Mouse (Mus musculus) kidney, adult 2 months (tissue): ENCODE data around the gene Hist1h2ak. TPM values are rescaled to one million over a fixed set of nuclear protein-coding genes. Genes with fewer than 3 reads are reported as not detected.

Source experiments
- DNase-seq: peaks from one replicate; pipeline ENCODE4 v3.0.0; 2021
- H3K27ac ChIP-seq: fragments of 200-500 bp; 2 replicates; pipeline ENCODE4 v1.5.1; 2012; ENCODE audit warnings: low read depth, low read length, control low read depth, inconsistent platforms; ENCODE audit not compliant: insufficient read depth
- H3K27me3 ChIP-seq: fragments of 200-500 bp; replicated peaks from 2 replicates; pipeline ENCODE4 v1.6.1; 2012; ENCODE audit warnings: mild to moderate bottlenecking, moderate library complexity, low read length, inconsistent platforms; ENCODE audit not compliant: control insufficient read depth, insufficient read depth
- H3K36me3 ChIP-seq: fragments of 200-500 bp; 2 replicates; pipeline ENCODE4 v1.6.1; 2012; ENCODE audit warnings: mild to moderate bottlenecking, moderate library complexity, low read length, inconsistent platforms; ENCODE audit not compliant: control insufficient read depth, insufficient read depth
- H3K4me1 ChIP-seq: fragments of 200-500 bp; 2 replicates; pipeline ENCODE4 v1.6.1; 2011; ENCODE audit warnings: low read length; ENCODE audit not compliant: control insufficient read depth, insufficient read depth
- H3K4me3 ChIP-seq: fragments of 200-500 bp; 2 replicates; pipeline ENCODE4 v1.5.1; 2011; ENCODE audit warnings: mild to moderate bottlenecking, low read depth, low read length, control low read depth; ENCODE audit not compliant: insufficient read depth
- CTCF ChIP-seq: fragments of 200-500 bp; conservative IDR thresholded peaks from 2 replicates; pipeline ENCODE4 v1.5.1; 2011; ENCODE audit warnings: low read depth, mild to moderate bottlenecking, control low read depth, low read length, moderate library complexity, mixed read lengths; ENCODE audit not compliant: insufficient read depth, insufficient read length
- POLR2A ChIP-seq: fragments of 200-500 bp; IDR thresholded peaks from one replicate; pipeline ENCODE4 v1.6.1; 2011; ENCODE audit warnings: low read depth, low read length, control low read depth
- WGBS: fragments of 180-500 bp; shearing (Covaris S2); methylation state at CpG from one replicate; pipeline ENCODE4 v1.1.7; 2018; 5-methylcytosine and 5-hydroxymethylcytosine counted together
- polyA plus RNA-seq: library from polyadenylated mRNA; depleted of rRNA; stranded (reverse); fragments of >200 nt; gene quantifications from 2 replicates; pipeline ENCODE4 v1.2.3, GENCODE M21; 2012

The Hist1h2ak gene
- polyA plus RNA-seq, 1 experiment = 0.72 TPM

DNA sequence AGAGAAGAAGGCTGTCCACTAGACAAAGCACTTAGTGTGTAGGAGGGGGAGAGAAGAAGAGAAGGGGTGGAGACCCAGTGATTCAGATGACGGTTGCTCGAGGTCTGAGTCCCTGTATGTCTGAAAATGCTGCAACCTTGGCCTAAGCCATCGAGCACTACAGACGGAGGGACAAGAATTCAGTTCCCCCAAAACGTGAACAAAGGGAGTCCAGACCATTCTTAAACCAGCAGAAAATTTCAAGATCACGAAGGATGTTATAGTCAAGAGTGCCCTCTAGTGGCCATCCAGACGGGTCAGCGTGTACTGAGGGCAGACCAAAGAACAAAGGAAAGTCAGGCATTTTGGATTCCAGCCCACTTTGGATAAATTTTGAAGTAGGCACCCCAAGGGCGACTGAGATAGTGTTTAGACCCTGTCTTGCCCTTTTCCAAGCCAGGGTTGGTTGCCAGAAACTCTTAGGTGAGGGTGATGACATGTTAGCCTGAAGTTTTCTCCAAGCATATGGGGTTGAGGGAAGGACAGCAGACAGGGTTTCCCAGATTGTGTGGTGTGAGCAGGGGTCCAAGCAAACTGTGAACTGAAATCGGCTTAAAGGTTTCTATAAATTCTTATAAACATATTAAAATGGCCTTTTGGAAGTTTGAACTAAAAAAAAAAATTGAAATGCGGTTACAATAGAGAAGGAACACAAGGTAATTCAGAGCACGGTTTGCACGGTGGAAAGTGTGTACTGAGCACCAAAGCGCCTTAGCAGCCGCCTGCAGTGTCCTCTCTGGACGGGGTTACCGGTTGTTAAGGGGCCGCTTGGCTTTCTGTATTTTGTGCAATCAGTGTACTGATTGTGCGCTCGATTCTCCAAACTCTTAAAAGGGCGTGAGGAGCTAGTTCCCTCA lies 19.4 kb downstream of the Hist1h2ak start:
- DNase-seq = peak; percentile 89
- TF ChIP-seq POLR2A = no peak
- peak; percentile 89 for TF ChIP-seq CTCF
- H3K4me3 ChIP-seq = peak overlapping the region; percentile 57
- no peak overlapping the region for H3K27ac ChIP-seq
- WGBS = 1% methylated on average over 21 of the region's 21 CpGs
- no peaks in the 10 kb centered on the region for H3K4me1 ChIP-seq
- H3K36me3 ChIP-seq = no peaks in the 10 kb centered on the region
- no peaks in the 10 kb centered on the region for H3K27me3 ChIP-seq

DNA sequence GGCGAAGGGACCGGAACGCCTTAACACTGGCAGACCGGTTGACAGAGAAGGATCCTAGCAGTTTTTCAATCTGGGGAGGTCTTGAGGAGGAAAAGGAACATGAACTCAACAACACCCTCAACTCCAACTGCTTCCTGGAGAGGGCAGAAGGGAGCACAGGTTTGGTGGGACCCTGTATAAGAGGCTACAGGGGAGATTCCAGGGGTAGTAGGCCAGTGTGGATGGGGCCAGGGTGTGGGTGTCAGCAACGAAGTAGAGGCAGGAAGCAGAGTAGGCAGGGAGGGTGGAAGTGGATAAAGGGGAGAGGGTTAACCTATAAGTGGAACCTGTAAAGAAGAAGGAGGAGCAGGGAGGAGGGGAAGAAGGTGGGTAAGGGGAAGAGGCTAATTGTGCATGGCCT lies 20.2 kb downstream of the Hist1h2ak start:
- Histone ChIP-seq H3K27ac (no peak overlapping the region), H3K36me3 (no peaks in the 10 kb centered on the region), H3K4me1 (no peaks in the 10 kb centered on the region), H3K27me3 (no peaks in the 10 kb centered on the region), H3K4me3 (no peak overlapping the region)
- 78% methylated on average over 5 of the region's 5 CpGs for WGBS
- TF ChIP-seq CTCF (no peak), POLR2A (no peak)
- no peak for DNase-seq

DNA sequence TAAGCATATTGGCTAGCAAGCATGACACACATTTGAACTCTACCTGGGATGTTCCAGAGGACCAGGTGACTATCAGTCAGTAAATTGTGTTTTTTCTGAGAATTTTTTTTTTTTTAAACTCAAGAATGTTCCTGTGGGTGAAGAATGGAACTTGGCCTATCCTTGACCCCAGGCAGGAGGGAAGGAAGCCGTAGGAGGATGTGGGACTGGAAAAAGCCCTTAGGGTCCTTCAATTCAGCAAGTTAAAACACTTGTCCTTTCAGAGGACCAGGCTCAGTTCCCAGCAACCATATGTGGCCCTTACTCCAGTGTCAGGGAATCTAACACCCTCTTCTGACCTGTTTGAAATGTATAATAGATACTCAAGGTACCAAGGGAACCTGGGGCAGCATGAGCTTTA lies 24.1 kb downstream of the Hist1h2ak start:
- TF ChIP-seq CTCF (no peak), POLR2A (no peak)
- Histone ChIP-seq H3K27me3 (no peaks in the 10 kb centered on the region), H3K36me3 (no peaks in the 10 kb centered on the region), H3K4me3 (no peak overlapping the region), H3K27ac (no peak overlapping the region), H3K4me1 (no peaks in the 10 kb centered on the region)
- DNase-seq = no peak
- 53% methylated on average over 1 of the region's 1 CpGs for WGBS

DNA sequence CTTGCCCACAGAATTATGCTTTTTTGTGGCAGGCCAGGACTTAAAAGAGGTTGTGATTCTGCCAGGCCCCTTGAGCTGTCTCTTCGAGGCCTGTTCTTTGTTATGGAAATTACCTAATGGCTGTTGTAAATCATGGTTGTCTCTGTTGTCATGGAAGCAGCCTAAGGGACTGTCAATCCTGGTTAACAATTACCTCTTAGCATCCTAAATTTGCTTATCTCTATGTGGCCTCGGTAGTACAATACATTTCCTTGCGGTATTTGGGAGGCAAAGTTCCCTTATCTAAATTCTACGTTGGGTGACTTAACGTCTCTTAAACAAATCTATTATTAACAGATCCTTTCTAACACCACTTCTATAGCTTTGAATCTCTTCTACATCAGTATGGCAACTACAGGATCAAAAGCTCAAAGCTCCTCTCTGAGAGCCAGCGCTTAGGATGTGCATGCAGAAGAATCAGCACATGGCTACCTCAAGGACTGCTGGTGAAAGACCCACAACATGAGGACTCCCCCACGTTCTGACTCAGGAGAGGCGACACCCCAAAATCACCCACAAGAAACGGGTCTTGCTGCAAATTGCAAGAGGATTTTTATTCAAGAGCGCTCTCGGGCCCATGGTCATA lies 25.6 kb downstream of the Hist1h2ak start:
- Histone ChIP-seq H3K27ac (no peak overlapping the region), H3K36me3 (no peaks in the 10 kb centered on the region), H3K27me3 (no peaks in the 10 kb centered on the region), H3K4me3 (no peak overlapping the region), H3K4me1 (no peaks in the 10 kb centered on the region)
- DNase-seq = no peak
- 64% methylated on average over 11 of the region's 11 CpGs for WGBS
- TF ChIP-seq CTCF (no peak), POLR2A (no peak)

- Histone ChIP-seq H3K36me3 (no peaks in the 10 kb centered on the region), H3K27ac (no peak overlapping the region), H3K4me3 (no peak overlapping the region), H3K27me3 (peaks cover 1% of the 10 kb centered on the region; the same call in 1 of the 2 replicates), H3K4me1 (no peaks in the 10 kb centered on the region; the same call in 1 of the 2 replicates)
- DNase-seq = no peak
- TF ChIP-seq CTCF = no peak
- TF ChIP-seq POLR2A = no peak
- WGBS = 48% methylated on average over 5 of the region's 5 CpGs
Observed at GRCm38 (mm10) chr13:21722993-21723836, 30.4 kb downstream of the Hist1h2ak start.

GRCm38 (mm10) chr13:21722373-21722925 lies 31.2 kb downstream of the Hist1h2ak start:
- H3K36me3 ChIP-seq = no peaks in the 10 kb centered on the region
- no peaks in the 10 kb centered on the region; the same call in 1 of the 2 replicates for H3K4me1 ChIP-seq
- H3K4me3 ChIP-seq = peak overlapping the region; percentile 77
- H3K27me3 ChIP-seq = peaks cover 1% of the 10 kb centered on the region; the same call in 1 of the 2 replicates
- 7% methylated on average over 11 of the region's 11 CpGs for WGBS
- H3K27ac ChIP-seq = no peak overlapping the region
- TF ChIP-seq POLR2A = no peak
- TF ChIP-seq CTCF = no peak
- DNase-seq = no peak
